Mouse (Mus musculus) intestine, postnatal 0 days (tissue): Measurements from ENCODE around the gene Pde4d. TPM values are rescaled to one million over a fixed set of nuclear protein-coding genes. Genes with fewer than 3 reads are reported as not detected.

Source experiments
- ATAC-seq: fragments of 200-750 bp; cut with Nextera tagmentation; 2 replicates; pipeline ENCODE4 v1.8.0; 2017; ENCODE audit warnings: mild to moderate bottlenecking, moderate TSS enrichment, moderate library complexity
- H3K27ac ChIP-seq: fragments of 300-500 bp; sonication (generic); 2 replicates; pipeline ENCODE4 v1.5.1; 2014; ENCODE audit warnings: mild to moderate bottlenecking, low read depth, low read length, moderate library complexity
- H3K27me3 ChIP-seq: fragments of 300-500 bp; sonication (generic); replicated peaks from 2 replicates; pipeline ENCODE4 v1.6.1; 2014; ENCODE audit warnings: low read length, mixed read lengths; ENCODE audit not compliant: control insufficient read depth, insufficient read depth
- H3K36me3 ChIP-seq: fragments of 300-500 bp; sonication (generic); 2 replicates; pipeline ENCODE4 v1.6.1; 2014; ENCODE audit warnings: mild to moderate bottlenecking, moderate library complexity; ENCODE audit not compliant: control insufficient read depth, insufficient read depth
- H3K4me1 ChIP-seq: fragments of 300-500 bp; sonication (generic); replicated peaks from 2 replicates; pipeline ENCODE4 v1.6.1; 2014; ENCODE audit warnings: antibody characterized with exemption, low read length, mixed read lengths; ENCODE audit not compliant: control insufficient read depth, insufficient read depth
- H3K4me2 ChIP-seq: fragments of 300-500 bp; sonication (generic); replicated peaks from 2 replicates; pipeline ENCODE4 v1.6.1; 2014; ENCODE audit warnings: low read depth, mild to moderate bottlenecking, moderate library complexity
- H3K4me3 ChIP-seq: fragments of 300-500 bp; sonication (generic); 2 replicates; pipeline ENCODE4 v1.5.1; 2014; ENCODE audit warnings: low read depth, low read length
- H3K9ac ChIP-seq: fragments of 300-500 bp; sonication (generic); 2 replicates; pipeline ENCODE4 v1.6.1; 2014; ENCODE audit warnings: mild to moderate bottlenecking, low read depth, low read length
- H3K9me3 ChIP-seq: fragments of 300-500 bp; sonication (generic); 2 replicates; pipeline ENCODE4 v1.6.1; 2016; ENCODE audit warnings: mixed run types; ENCODE audit not compliant: control insufficient read depth
- CTCF ChIP-seq: sonication (generic); IDR thresholded peaks from 2 replicates; pipeline ENCODE4 v1.5.1; 2016; ENCODE audit warnings: low read depth, mild to moderate bottlenecking, control low read depth, antibody characterized with exemption, moderate library complexity
- WGBS: fragments of 180-500 bp; shearing (Covaris S2); extraction: QIAGEN DNeasy Blood & Tissue Kit; methylation state at CpG from one replicate; pipeline ENCODE4 v1.1.7; 2014; 5-methylcytosine and 5-hydroxymethylcytosine counted together
- polyA plus RNA-seq: library from polyadenylated mRNA; unstranded; fragments of >200 nt; fragmentation: Nextera tagmentation; extraction: Ambion mirVana; gene quantifications from 2 replicates; pipeline ENCODE4 v1.2.1, GENCODE M21; 2015

The Pde4d gene
- polyA plus RNA-seq, 1 experiment from 2014 or later: 17.8 TPM

DNA sequence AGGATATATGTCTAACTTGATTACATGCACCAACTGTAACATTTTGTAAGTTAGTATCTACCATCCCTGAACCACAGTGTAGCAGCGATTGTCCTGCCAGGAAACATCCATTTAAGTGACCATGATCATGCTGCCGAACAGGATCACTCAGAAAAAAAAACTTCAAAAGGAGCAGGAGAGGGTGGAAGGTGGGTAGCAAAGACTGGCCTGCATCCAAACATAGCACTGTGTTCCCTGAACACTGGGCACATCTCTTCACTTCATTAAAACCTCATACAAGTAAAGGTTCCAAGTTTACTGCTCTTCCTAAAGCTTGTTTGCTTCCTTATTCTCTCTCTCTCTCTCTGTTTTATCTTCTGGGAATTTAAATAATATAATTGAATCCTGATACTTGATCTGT lies 1256.4 kb downstream of the Pde4d start:
- no peaks in the 10 kb centered on the region for H3K27me3 ChIP-seq
- H3K4me3 ChIP-seq: no peak overlapping the region
- TF ChIP-seq CTCF: no peak
- H3K9ac ChIP-seq: no peak overlapping the region
- H3K27ac ChIP-seq: no peak overlapping the region
- H3K36me3 ChIP-seq: no peaks in the 10 kb centered on the region
- H3K9me3 ChIP-seq: no peaks in the 10 kb centered on the region
- no peak for ATAC-seq
- no peak overlapping the region for H3K4me2 ChIP-seq
- H3K4me1 ChIP-seq: no peaks in the 10 kb centered on the region
- WGBS: 73% methylated on average over 2 of the region's 2 CpGs

DNA sequence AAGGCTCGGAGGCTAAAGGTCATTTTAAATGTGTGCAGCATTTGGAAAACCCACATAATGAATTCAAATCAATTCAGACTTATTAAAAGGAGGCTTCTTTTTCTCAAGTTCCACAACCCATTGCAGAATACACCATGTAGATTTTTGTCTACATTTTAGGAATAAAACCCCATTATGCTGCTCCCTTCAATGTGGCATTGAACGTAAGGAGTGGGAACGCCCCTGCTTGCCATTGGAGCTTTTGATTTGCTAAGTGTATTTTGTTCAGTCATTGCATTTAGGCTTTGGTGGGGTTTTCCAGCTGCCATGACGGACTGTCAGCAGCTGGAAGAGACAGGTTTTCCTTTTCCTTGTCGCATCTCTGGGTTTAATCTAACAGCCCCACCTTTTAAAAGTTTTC lies 1256.8 kb downstream of the Pde4d start:
- Histone ChIP-seq H3K4me2 (no peak overlapping the region), H3K27me3 (no peaks in the 10 kb centered on the region), H3K27ac (no peak overlapping the region), H3K9ac (no peak overlapping the region), H3K4me3 (no peak overlapping the region), H3K4me1 (no peaks in the 10 kb centered on the region), H3K9me3 (no peaks in the 10 kb centered on the region), H3K36me3 (no peaks in the 10 kb centered on the region)
- no peak for TF ChIP-seq CTCF
- ATAC-seq: no peak
- 90% methylated on average over 5 of the region's 5 CpGs for whole genome bisulfite sequencing

DNA sequence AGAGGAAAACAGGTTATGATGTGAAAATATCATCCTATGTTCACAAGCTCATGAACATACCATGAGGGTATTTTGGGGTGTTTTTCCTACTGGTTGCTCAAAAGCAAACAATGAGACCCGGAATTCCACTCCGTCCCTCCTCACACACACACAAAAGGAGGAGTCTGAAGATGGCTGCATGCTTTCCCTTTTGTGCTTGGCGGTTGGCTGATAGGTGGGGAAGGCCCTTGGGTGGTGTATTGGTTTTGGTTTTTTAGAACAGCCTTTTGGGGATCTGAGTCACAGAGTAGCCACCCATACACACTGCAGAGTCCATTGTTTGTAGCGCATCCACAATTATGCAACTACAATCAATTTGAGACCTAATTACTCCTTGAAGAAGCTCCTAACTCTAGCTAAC lies 1257.4 kb downstream of the Pde4d start:
- no peaks in the 10 kb centered on the region for H3K9me3 ChIP-seq
- 92% methylated on average over 4 of the region's 4 CpGs for WGBS
- H3K27ac ChIP-seq: no peak overlapping the region
- no peak overlapping the region for H3K9ac ChIP-seq
- no peaks in the 10 kb centered on the region for H3K4me1 ChIP-seq
- ATAC-seq: no peak
- H3K4me3 ChIP-seq: no peak overlapping the region
- no peak overlapping the region for H3K4me2 ChIP-seq
- H3K27me3 ChIP-seq: no peaks in the 10 kb centered on the region
- TF ChIP-seq CTCF: no peak
- no peaks in the 10 kb centered on the region for H3K36me3 ChIP-seq

DNA sequence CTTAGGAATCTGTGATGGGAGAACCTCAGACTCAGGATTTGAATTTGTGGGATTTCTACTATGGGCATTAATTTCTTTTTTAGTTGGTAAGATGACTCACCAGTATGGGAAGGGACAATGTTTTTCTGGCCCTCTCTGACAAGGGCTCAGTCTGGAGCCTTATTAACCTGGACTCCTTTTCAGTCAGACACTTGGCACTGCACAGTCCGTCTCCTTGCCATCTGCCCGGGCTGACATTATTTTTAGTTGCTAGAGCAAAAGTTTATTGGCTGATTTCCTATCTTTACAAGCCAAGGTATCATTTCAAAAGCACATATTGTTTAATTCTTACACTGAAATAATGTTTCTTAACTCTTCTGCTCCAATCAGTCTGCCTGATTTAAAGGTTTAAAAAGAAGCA lies 1258.6 kb downstream of the Pde4d start:
- no peaks in the 10 kb centered on the region for H3K27me3 ChIP-seq
- H3K4me2 ChIP-seq: no peak overlapping the region
- 66% methylated on average over 2 of the region's 2 CpGs for WGBS
- no peak overlapping the region for H3K4me3 ChIP-seq
- no peaks in the 10 kb centered on the region for H3K36me3 ChIP-seq
- no peak for ATAC-seq
- no peaks in the 10 kb centered on the region for H3K4me1 ChIP-seq
- no peak for TF ChIP-seq CTCF
- no peaks in the 10 kb centered on the region for H3K9me3 ChIP-seq
- no peak overlapping the region for H3K9ac ChIP-seq
- no peak overlapping the region for H3K27ac ChIP-seq

DNA sequence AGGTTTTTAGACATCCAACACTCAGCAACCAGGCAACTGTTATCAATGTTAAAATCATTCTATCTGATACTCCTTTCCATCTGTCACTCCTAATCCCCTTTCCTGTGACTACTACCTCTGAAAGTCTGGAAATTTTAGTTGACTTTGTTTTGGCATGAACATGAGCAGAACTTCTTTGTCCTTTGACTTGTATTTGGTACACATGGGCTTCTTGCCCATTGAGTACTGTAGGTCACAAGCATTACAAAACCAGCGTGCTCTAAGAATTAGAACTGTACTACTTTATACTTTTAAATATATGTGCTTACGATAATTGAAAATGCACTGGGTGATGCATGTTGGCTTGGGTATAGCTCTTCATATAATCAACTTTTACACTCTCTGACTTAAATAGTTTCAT lies 1264.8 kb downstream of the Pde4d start:
- Histone ChIP-seq H3K27ac (no peak overlapping the region), H3K4me1 (0 out of 2 replicates have a peak, but pooled peaks cover 3% of the 10 kb centered on the region), H3K4me2 (no peak overlapping the region), H3K4me3 (no peak overlapping the region), H3K9me3 (no peaks in the 10 kb centered on the region), H3K9ac (no peak overlapping the region), H3K27me3 (no peaks in the 10 kb centered on the region), H3K36me3 (no peaks in the 10 kb centered on the region)
- no peak for TF ChIP-seq CTCF
- 93% methylated on average over 2 of the region's 2 CpGs for WGBS
- ATAC-seq: no peak

DNA sequence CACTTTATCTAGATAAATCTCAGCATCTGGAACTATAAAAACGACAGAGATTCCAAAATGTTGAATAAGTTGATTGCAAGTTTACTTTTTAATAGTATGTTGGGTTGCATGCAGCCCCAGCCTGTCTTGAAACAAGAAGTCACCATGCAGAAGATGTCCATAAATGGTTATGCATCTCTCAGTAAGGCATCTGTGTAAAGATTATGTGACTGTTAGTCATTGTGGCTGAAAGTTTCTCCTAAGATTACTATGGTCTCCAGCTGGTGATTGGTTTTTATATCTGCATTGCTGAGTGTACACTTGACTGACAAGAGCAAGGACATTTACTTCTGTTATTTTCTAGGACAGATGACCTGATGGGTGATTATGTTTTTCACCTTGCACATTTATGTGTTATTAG lies 1265.6 kb downstream of the Pde4d start:
- no peak for TF ChIP-seq CTCF
- no peak overlapping the region for H3K4me2 ChIP-seq
- 31% methylated on average over 1 of the region's 1 CpGs for WGBS
- H3K9ac ChIP-seq: no peak overlapping the region
- H3K4me1 ChIP-seq: 0 out of 2 replicates have a peak, but pooled peaks cover 3% of the 10 kb centered on the region
- H3K27ac ChIP-seq: no peak overlapping the region
- no peaks in the 10 kb centered on the region for H3K9me3 ChIP-seq
- no peaks in the 10 kb centered on the region for H3K36me3 ChIP-seq
- no peak for ATAC-seq
- H3K4me3 ChIP-seq: no peak overlapping the region
- H3K27me3 ChIP-seq: no peaks in the 10 kb centered on the region

DNA sequence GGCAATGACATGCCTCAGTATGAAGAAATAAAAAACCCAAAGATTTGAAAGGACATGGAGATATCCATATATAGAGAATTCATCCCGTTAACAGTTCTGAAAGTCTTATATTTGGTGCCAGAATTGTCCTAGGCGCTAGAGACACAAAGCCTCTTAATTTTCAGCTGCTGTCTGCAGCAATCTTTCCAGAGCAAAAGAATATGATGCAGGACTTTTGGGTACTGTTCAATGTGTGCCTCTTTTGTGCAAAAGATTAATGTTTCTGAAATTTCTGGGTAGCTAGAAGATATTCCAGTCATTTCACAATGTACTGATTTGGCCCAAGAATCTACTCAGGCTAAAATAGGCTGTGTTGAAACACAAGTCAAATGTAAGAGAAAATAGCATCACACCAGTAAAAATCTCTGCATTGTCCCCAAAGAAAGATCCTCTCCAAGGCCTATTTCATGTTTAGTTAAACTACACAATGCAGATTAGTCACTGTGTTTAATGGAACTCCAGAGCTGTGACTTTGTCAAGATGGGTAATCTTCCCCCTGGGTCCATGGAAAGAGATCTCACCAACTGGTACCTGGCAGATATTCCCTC lies 1270.5 kb downstream of the Pde4d start:
- 0 out of 2 replicates have a peak, but pooled peaks cover 2% of the 10 kb centered on the region for H3K4me1 ChIP-seq
- H3K27ac ChIP-seq: no peak overlapping the region
- no peak for ATAC-seq
- no peaks in the 10 kb centered on the region for H3K27me3 ChIP-seq
- H3K9me3 ChIP-seq: no peaks in the 10 kb centered on the region
- no peak overlapping the region for H3K4me3 ChIP-seq
- TF ChIP-seq CTCF: no peak
- no peak overlapping the region for H3K9ac ChIP-seq
- no peaks in the 10 kb centered on the region for H3K36me3 ChIP-seq
- WGBS: 90% methylated on average over 2 of the region's 2 CpGs
- no peak overlapping the region for H3K4me2 ChIP-seq
